Mouse (Mus musculus): ENCODE results near the gene Cd6.

GRCm38 (mm10) chr19:10816462-10816861 lies 13.4 kb downstream of the Cd6 start:
- TF ChIP-seq CTCF (IDR thresholded peaks at IDR 0.05; ENCODE audit: control insufficient read depth, insufficient read depth, low read length) (no peak), POLR2A (IDR thresholded peaks at IDR 0.05; ENCODE audit: borderline replicate concordance, control insufficient read depth, low read depth, low read length) (no peak)
